Mouse (Mus musculus): ENCODE results near the gene C2cd3. TPM values are rescaled to one million over a fixed set of nuclear protein-coding genes. Genes with fewer than 3 reads are reported as not detected.
A peak's percentile ranks its signal among the peaks of the same experiment; 100 is the strongest.
"Not testable (repeated sequence)": the region's sequence is repeated elsewhere in the genome, so short reads cannot be mapped to it uniquely, and the experiment has no call there.

C2cd3 gene
- total and polyA plus RNA-seq, 3 experiments: 6.6 to 8.4 (median 7.0) TPM

- Histone ChIP-seq H3K27me3 (ENCODE audit: control insufficient read depth, insufficient read depth, low read length) (no peaks in the 10 kb centered on the region), H3K9ac (ENCODE audit: low read depth, low read length) (peak within 1 kb of the TSS; percentile 67), H3K4me3 (peak within 1 kb of the TSS; percentile 46), H3K36me3 (ENCODE audit: control insufficient read depth, insufficient read depth, low read length) (no peaks in the 10 kb centered on the region), H3K27ac (peak within 1 kb of the TSS; percentile 83), H3K4me1 (ENCODE audit: control insufficient read depth, insufficient read depth, low read length) (peaks cover 2% of the 10 kb centered on the region; the same call in 1 of the 2 replicates), H3K79me2 (replicated peaks; ENCODE audit: control insufficient read depth, insufficient read depth, low read length) (no peaks in the 10 kb centered on the region)
- peak; percentile 46 to 62 for DNase-seq
- intact Hi-C loops (cut with DNase I): no loop called here
- no peak for TF ChIP-seq CTCF (IDR thresholded peaks at IDR 0.05)
- TF ChIP-seq POLR2A (IDR thresholded peaks at IDR 0.05; ENCODE audit: insufficient read depth, low read depth, low read length): peak; percentile 80
- TF ChIP-seq EP300 (IDR thresholded peaks at IDR 0.05; ENCODE audit: insufficient read depth, low read depth, low read length): 0 out of 2 replicates have a peak, but pooled peaks have one; percentile 24
- 59% methylated on average over 6 of the region's 6 CpGs for WGBS
Observed at GRCm38 (mm10) chr7:100472777-100473176, 100.7 kb downstream of the C2cd3 start, which contains the start of gene Ucp3. Gene Ucp3, plus strand, starts transcription at chr7:100472990.

- no peak for DNase-seq
- peak overlapping the region; percentile 83 for H3K27ac ChIP-seq
- no peaks in the 10 kb centered on the region for H3K79me2 ChIP-seq (replicated peaks; ENCODE audit: control insufficient read depth, insufficient read depth, low read length)
- peak overlapping the region; percentile 46 for H3K4me3 ChIP-seq
- TF ChIP-seq CTCF (IDR thresholded peaks at IDR 0.05) (no peak), EP300 (IDR thresholded peaks at IDR 0.05; ENCODE audit: insufficient read depth, low read depth, low read length) (no peak), POLR2A (IDR thresholded peaks at IDR 0.05; ENCODE audit: insufficient read depth, low read depth, low read length) (no peak)
- no peaks in the 10 kb centered on the region for H3K27me3 ChIP-seq (ENCODE audit: control insufficient read depth, insufficient read depth, low read length)
- 37% methylated on average over 9 of the region's 9 CpGs for WGBS
- peak overlapping the region; percentile 25; the same call in 1 of the 2 replicates for H3K9ac ChIP-seq (ENCODE audit: low read depth, low read length)
- H3K36me3 ChIP-seq (ENCODE audit: control insufficient read depth, insufficient read depth, low read length): no peaks in the 10 kb centered on the region
- peaks cover 2% of the 10 kb centered on the region; the same call in 1 of the 2 replicates for H3K4me1 ChIP-seq (ENCODE audit: control insufficient read depth, insufficient read depth, low read length)
- intact Hi-C loops (cut with DNase I): no loop called here
Observed at GRCm38 (mm10) chr7:100473846-100474454, 101.9 kb downstream of the C2cd3 start.

GRCm38 (mm10) chr7:100474680-100475079, 102.6 kb downstream of the C2cd3 start:
- Histone ChIP-seq H3K9ac (ENCODE audit: low read depth, low read length) (peak overlapping the region; percentile 1; the same call in 1 of the 2 replicates), H3K27me3 (ENCODE audit: control insufficient read depth, insufficient read depth, low read length) (no peaks in the 10 kb centered on the region), H3K4me1 (ENCODE audit: control insufficient read depth, insufficient read depth, low read length) (peaks cover 2% of the 10 kb centered on the region; the same call in 1 of the 2 replicates), H3K4me3 (peak overlapping the region; percentile 12; the same call in 1 of the 2 replicates), H3K79me2 (replicated peaks; ENCODE audit: control insufficient read depth, insufficient read depth, low read length) (no peaks in the 10 kb centered on the region), H3K27ac (peak overlapping the region; percentile 83), H3K36me3 (ENCODE audit: control insufficient read depth, insufficient read depth, low read length) (no peaks in the 10 kb centered on the region)
- TF ChIP-seq POLR2A (IDR thresholded peaks at IDR 0.05; ENCODE audit: insufficient read depth, low read depth, low read length) (0 out of 2 replicates have a peak, but pooled peaks have one; percentile 19), CTCF (IDR thresholded peaks at IDR 0.05) (no peak), EP300 (IDR thresholded peaks at IDR 0.05; ENCODE audit: insufficient read depth, low read depth, low read length) (peak; percentile 66; the same call in 1 of the 2 replicates)
- intact Hi-C loops (cut with DNase I): no loop called here
- WGBS: 56% methylated on average over 1 of the region's 1 CpGs
- DNase-seq: peak; percentile 56 to 74

- WGBS: 79% methylated on average over 20 of the region's 20 CpGs
- Histone ChIP-seq H3K36me3 (ENCODE audit: control insufficient read depth, insufficient read depth, low read length) (no peaks in the 10 kb centered on the region), H3K4me1 (ENCODE audit: control insufficient read depth, insufficient read depth, low read length) (no peaks in the 10 kb centered on the region), H3K79me2 (replicated peaks; ENCODE audit: control insufficient read depth, insufficient read depth, low read length) (no peaks in the 10 kb centered on the region), H3K27me3 (ENCODE audit: control insufficient read depth, insufficient read depth, low read length) (no peaks in the 10 kb centered on the region), H3K9ac (ENCODE audit: low read depth, low read length) (no peak overlapping the region), H3K4me3 (no peak overlapping the region), H3K27ac (no peak overlapping the region)
- no peak for DNase-seq
- intact Hi-C loops (cut with DNase I): no loop called here
- TF ChIP-seq CTCF (IDR thresholded peaks at IDR 0.05): no peak
- no peak for TF ChIP-seq EP300 (IDR thresholded peaks at IDR 0.05; ENCODE audit: insufficient read depth, low read depth, low read length)
- no peak for TF ChIP-seq POLR2A (IDR thresholded peaks at IDR 0.05; ENCODE audit: insufficient read depth, low read depth, low read length)
Observed at GRCm38 (mm10) chr7:100479100-100479822, 107.2 kb downstream of the C2cd3 start.

GRCm38 (mm10) chr7:100479823-100480164, 107.8 kb downstream of the C2cd3 start:
- 73% methylated on average over 15 of the region's 15 CpGs for WGBS
- Histone ChIP-seq H3K79me2 (replicated peaks; ENCODE audit: control insufficient read depth, insufficient read depth, low read length) (no peaks in the 10 kb centered on the region), H3K4me1 (ENCODE audit: control insufficient read depth, insufficient read depth, low read length) (no peaks in the 10 kb centered on the region), H3K4me3 (no peak overlapping the region), H3K9ac (ENCODE audit: low read depth, low read length) (no peak overlapping the region), H3K36me3 (ENCODE audit: control insufficient read depth, insufficient read depth, low read length) (no peaks in the 10 kb centered on the region), H3K27ac (no peak overlapping the region), H3K27me3 (ENCODE audit: control insufficient read depth, insufficient read depth, low read length) (no peaks in the 10 kb centered on the region)
- intact Hi-C loops (cut with DNase I): no loop called here
- DNase-seq: no peak
- TF ChIP-seq POLR2A (IDR thresholded peaks at IDR 0.05; ENCODE audit: insufficient read depth, low read depth, low read length) (no peak), EP300 (IDR thresholded peaks at IDR 0.05; ENCODE audit: insufficient read depth, low read depth, low read length) (no peak), CTCF (IDR thresholded peaks at IDR 0.05) (no peak)

GRCm38 (mm10) chr7:100480175-100480574, 108.1 kb downstream of the C2cd3 start:
- H3K27me3 ChIP-seq (ENCODE audit: control insufficient read depth, insufficient read depth, low read length): no peaks in the 10 kb centered on the region
- H3K4me1 ChIP-seq (ENCODE audit: control insufficient read depth, insufficient read depth, low read length): no peaks in the 10 kb centered on the region
- H3K27ac ChIP-seq: no peak overlapping the region
- H3K79me2 ChIP-seq (replicated peaks; ENCODE audit: control insufficient read depth, insufficient read depth, low read length): no peaks in the 10 kb centered on the region
- TF ChIP-seq POLR2A (IDR thresholded peaks at IDR 0.05; ENCODE audit: insufficient read depth, low read depth, low read length) (no peak), CTCF (IDR thresholded peaks at IDR 0.05) (no peak), EP300 (IDR thresholded peaks at IDR 0.05; ENCODE audit: insufficient read depth, low read depth, low read length) (no peak)
- DNase-seq: no peak
- intact Hi-C loops (cut with DNase I): no loop called here
- no peaks in the 10 kb centered on the region for H3K36me3 ChIP-seq (ENCODE audit: control insufficient read depth, insufficient read depth, low read length)
- no peak overlapping the region for H3K4me3 ChIP-seq
- no peak overlapping the region for H3K9ac ChIP-seq (ENCODE audit: low read depth, low read length)
- WGBS: 79% methylated on average over 17 of the region's 17 CpGs

- H3K9ac ChIP-seq (ENCODE audit: low read depth, low read length); H3K36me3 ChIP-seq (ENCODE audit: control insufficient read depth, insufficient read depth, low read length); DNase-seq; H3K4me1 ChIP-seq (ENCODE audit: control insufficient read depth, insufficient read depth, low read length); H3K27ac ChIP-seq; H3K27me3 ChIP-seq (ENCODE audit: control insufficient read depth, insufficient read depth, low read length); H3K4me3 ChIP-seq; H3K79me2 ChIP-seq (replicated peaks; ENCODE audit: control insufficient read depth, insufficient read depth, low read length); intact Hi-C loops (cut with DNase I): not testable (repeated sequence)
- WGBS: 56% methylated on average over 2 of the region's 2 CpGs
Observed at GRCm38 (mm10) chr7:100482046-100482445, 110.0 kb downstream of the C2cd3 start.
